Mouse (Mus musculus) limb, embryonic 13.5 days (tissue): ENCODE data around the gene Npnt. TPM values are rescaled to one million over a fixed set of nuclear protein-coding genes. Genes with fewer than 3 reads are reported as not detected.

ENCODE experiments used
- ATAC-seq: fragments of 200-750 bp; cut with Nextera tagmentation; 2 replicates; pipeline ENCODE4 v1.8.0; 2017; ENCODE audit warnings: low read depth, moderate number of reproducible peaks, moderate TSS enrichment; ENCODE audit not compliant: low FRiP score
- H3K27ac ChIP-seq: fragments of 300-500 bp; sonication (generic); 2 replicates; pipeline ENCODE4 v1.5.1; 2015; ENCODE audit warnings: inconsistent platforms, mild to moderate bottlenecking, moderate library complexity
- H3K27me3 ChIP-seq: fragments of 300-500 bp; sonication (generic); 2 replicates; pipeline ENCODE4 v1.6.1; 2015; ENCODE audit warnings: mild to moderate bottlenecking, inconsistent platforms
- H3K36me3 ChIP-seq: fragments of 300-500 bp; sonication (generic); 2 replicates; pipeline ENCODE4 v1.6.1; 2015; ENCODE audit warnings: inconsistent platforms, mild to moderate bottlenecking, moderate library complexity
- H3K4me1 ChIP-seq: fragments of 300-500 bp; sonication (generic); 2 replicates; pipeline ENCODE4 v1.6.1; 2015; ENCODE audit warnings: inconsistent platforms
- H3K4me2 ChIP-seq: fragments of 300-500 bp; sonication (generic); replicated peaks from 2 replicates; pipeline ENCODE4 v1.6.1; 2015; ENCODE audit warnings: inconsistent platforms, mild to moderate bottlenecking, moderate library complexity
- H3K4me3 ChIP-seq: fragments of 300-500 bp; sonication (generic); 2 replicates; pipeline ENCODE4 v1.5.1; 2015; ENCODE audit warnings: moderate library complexity, mild to moderate bottlenecking, inconsistent platforms
- H3K9ac ChIP-seq: fragments of 300-500 bp; sonication (generic); 2 replicates; pipeline ENCODE4 v1.6.1; 2015; ENCODE audit warnings: mild to moderate bottlenecking, inconsistent platforms
- H3K9me3 ChIP-seq: fragments of 300-500 bp; sonication (generic); 2 replicates; pipeline ENCODE4 v1.6.1; 2016; ENCODE audit warnings: inconsistent platforms
- WGBS: fragments of 180-500 bp; shearing (Covaris S2); methylation state at CpG from one replicate; pipeline ENCODE4 v1.1.7; 2015; 5-methylcytosine and 5-hydroxymethylcytosine counted together
- polyA plus RNA-seq: library from polyadenylated mRNA; unstranded; fragments of >200 nt; fragmentation: Nextera tagmentation; extraction: Ambion mirVana; gene quantifications from 2 replicates; pipeline ENCODE4 v1.2.1, GENCODE M21; 2015

Gene Npnt
- polyA plus RNA-seq, 1 experiment from 2014 or later, result 36.7 TPM

DNA sequence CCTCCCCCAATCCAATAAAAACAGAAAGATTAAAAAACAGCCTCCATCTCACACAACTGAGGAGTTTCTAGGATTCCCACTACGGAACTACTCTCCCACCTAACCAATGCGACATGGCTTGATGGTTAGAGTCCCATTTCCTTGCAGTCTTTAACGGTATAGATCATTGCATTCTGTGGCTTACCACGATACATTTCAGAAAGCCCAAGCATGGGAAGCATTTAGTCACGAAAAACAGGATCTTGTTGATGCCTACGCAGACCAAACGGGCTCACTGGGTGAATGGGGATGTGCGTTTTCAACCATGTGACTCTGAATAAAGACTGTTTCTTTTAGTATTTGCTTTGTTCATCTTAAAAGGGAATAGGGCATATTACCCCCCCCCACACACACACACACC is 85.1 kb downstream of the Npnt start:
- no peak overlapping the region for H3K4me2 ChIP-seq
- no peaks in the 10 kb centered on the region for H3K27me3 ChIP-seq
- no peak overlapping the region for H3K27ac ChIP-seq
- H3K9me3 ChIP-seq, result no peaks in the 10 kb centered on the region
- no peak overlapping the region for H3K9ac ChIP-seq
- H3K36me3 ChIP-seq, result no peaks in the 10 kb centered on the region
- no peak overlapping the region for H3K4me3 ChIP-seq
- WGBS, result 85% methylated on average over 8 of the region's 8 CpGs
- peaks cover 13% of the 10 kb centered on the region for H3K4me1 ChIP-seq
- ATAC-seq, result no peak

GRCm38 (mm10) chr3:132864329-132864919 is 85.7 kb downstream of the Npnt start:
- no peak overlapping the region for H3K9ac ChIP-seq
- peaks cover 19% of the 10 kb centered on the region for H3K4me1 ChIP-seq
- H3K27ac ChIP-seq, result no peak overlapping the region
- no peak overlapping the region for H3K4me2 ChIP-seq
- H3K9me3 ChIP-seq, result no peaks in the 10 kb centered on the region
- no peak for ATAC-seq
- H3K27me3 ChIP-seq, result no peaks in the 10 kb centered on the region
- no peaks in the 10 kb centered on the region for H3K36me3 ChIP-seq
- 69% methylated on average over 14 of the region's 14 CpGs for WGBS
- H3K4me3 ChIP-seq, result no peak overlapping the region

- Histone ChIP-seq H3K27me3 (no peaks in the 10 kb centered on the region), H3K4me3 (no peak overlapping the region), H3K4me1 (peaks cover 19% of the 10 kb centered on the region), H3K27ac (no peak overlapping the region), H3K4me2 (no peak overlapping the region), H3K9me3 (no peaks in the 10 kb centered on the region), H3K36me3 (no peaks in the 10 kb centered on the region), H3K9ac (no peak overlapping the region)
- 82% methylated on average over 13 of the region's 13 CpGs for WGBS
- ATAC-seq, result no peak
Measured at GRCm38 (mm10) chr3:132863843-132864242, 86.2 kb downstream of the Npnt start.

DNA sequence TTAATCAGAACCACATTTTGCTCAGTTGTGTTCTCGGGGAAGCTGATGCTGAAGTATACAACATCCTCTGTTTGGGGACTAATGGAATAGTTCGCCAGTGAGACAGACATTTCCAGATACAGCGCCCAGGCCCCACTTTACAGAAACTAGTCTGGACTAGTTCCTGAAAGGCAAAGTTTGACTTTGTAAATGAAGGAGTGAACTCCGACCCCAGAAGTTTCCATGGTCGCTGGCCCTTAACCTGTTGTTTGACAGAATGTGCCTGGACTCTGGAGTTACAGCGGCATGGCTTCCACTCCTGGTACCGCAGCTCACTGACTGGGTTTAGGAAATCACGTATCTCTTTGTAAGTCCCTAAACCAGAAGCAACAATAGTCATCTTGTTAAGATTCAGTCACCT is 89.3 kb downstream of the Npnt start:
- 52% methylated on average over 8 of the region's 8 CpGs for WGBS
- Histone ChIP-seq H3K4me1 (peaks cover 27% of the 10 kb centered on the region), H3K9ac (no peak overlapping the region), H3K4me3 (no peak overlapping the region), H3K27ac (no peak overlapping the region), H3K9me3 (no peaks in the 10 kb centered on the region), H3K27me3 (no peaks in the 10 kb centered on the region), H3K36me3 (no peaks in the 10 kb centered on the region), H3K4me2 (no peak overlapping the region)
- ATAC-seq, result no peak

- peaks cover 35% of the 10 kb centered on the region for H3K4me1 ChIP-seq
- ATAC-seq, result no peak
- WGBS, result 88% methylated on average over 7 of the region's 7 CpGs
- H3K27me3 ChIP-seq, result no peaks in the 10 kb centered on the region
- no peak overlapping the region for H3K9ac ChIP-seq
- no peaks in the 10 kb centered on the region for H3K9me3 ChIP-seq
- H3K27ac ChIP-seq, result no peak overlapping the region
- H3K4me2 ChIP-seq, result no peak overlapping the region
- H3K4me3 ChIP-seq, result no peak overlapping the region
- no peaks in the 10 kb centered on the region for H3K36me3 ChIP-seq
Measured at GRCm38 (mm10) chr3:132859573-132859972, 90.5 kb downstream of the Npnt start.

DNA sequence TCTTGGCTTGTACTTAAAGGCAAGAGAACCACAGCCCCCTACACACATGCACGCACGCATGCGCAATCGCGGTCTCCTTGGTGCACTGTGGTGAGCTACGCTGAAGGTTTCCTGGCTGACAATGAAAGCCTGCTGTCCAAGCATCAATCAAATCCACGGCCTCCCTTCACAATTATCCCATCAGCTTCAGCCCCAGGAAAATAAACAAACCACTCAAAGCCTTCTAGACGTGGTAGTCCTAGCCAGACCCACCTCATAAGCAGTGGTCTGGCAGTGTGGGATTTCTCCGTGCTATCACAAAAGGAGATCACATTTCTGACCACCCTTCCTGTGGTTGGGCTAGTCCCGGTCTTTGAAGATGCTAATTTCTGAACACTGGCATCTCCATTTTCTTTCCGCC is 91.2 kb downstream of the Npnt start:
- no peak overlapping the region for H3K27ac ChIP-seq
- ATAC-seq, result no peak

DNA sequence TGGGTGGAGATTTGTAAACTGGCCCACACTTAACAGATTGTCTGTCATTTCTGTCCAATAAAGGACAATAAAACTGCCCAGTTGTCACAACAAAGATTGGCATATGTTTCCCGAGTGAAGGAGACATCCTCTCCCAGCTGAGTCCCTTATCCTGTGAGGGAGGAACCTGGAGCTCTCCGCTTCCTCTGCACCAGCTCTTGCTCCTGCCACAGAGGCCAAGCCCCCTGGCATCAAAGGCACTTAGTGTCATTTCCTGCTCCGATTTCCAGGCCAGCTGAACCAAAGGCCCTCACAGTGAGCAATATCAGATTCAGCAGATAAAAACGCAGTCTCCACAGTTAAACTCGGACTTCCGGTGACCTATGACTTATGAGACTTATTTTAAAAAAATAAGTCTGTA is 93.4 kb downstream of the Npnt start:
- no peak for ATAC-seq
- 0 out of 2 replicates have a peak, but pooled peaks cover 5% of the 10 kb centered on the region for H3K27me3 ChIP-seq

More for the DNA sequence above, 91.2 kb downstream of the Npnt start:
- Histone ChIP-seq H3K4me3 (no peak overlapping the region), H3K4me2 (no peak overlapping the region), H3K4me1 (peaks cover 32% of the 10 kb centered on the region), H3K36me3 (no peaks in the 10 kb centered on the region), H3K9me3 (no peaks in the 10 kb centered on the region), H3K27me3 (0 out of 2 replicates have a peak, but pooled peaks cover 5% of the 10 kb centered on the region), H3K9ac (no peak overlapping the region)
- WGBS, result 67% methylated on average over 11 of the region's 11 CpGs

GRCm38 (mm10) chr3:132855458-132856212 is 94.5 kb downstream of the Npnt start:
- Histone ChIP-seq H3K4me3 (no peak overlapping the region), H3K36me3 (no peaks in the 10 kb centered on the region), H3K4me2 (0 out of 2 replicates have a peak overlapping the region, but pooled peaks have one; percentile 21), H3K27me3 (0 out of 2 replicates have a peak, but pooled peaks cover 5% of the 10 kb centered on the region), H3K27ac (no peak overlapping the region), H3K9me3 (no peaks in the 10 kb centered on the region), H3K9ac (no peak overlapping the region), H3K4me1 (peaks cover 41% of the 10 kb centered on the region)
- WGBS, result 62% methylated on average over 9 of the region's 9 CpGs
- peak; percentile 57; the same call in 1 of the 2 replicates for ATAC-seq

More for the DNA sequence above, 93.4 kb downstream of the Npnt start:
- Histone ChIP-seq H3K4me1 (peaks cover 44% of the 10 kb centered on the region), H3K4me3 (no peak overlapping the region), H3K36me3 (no peaks in the 10 kb centered on the region), H3K27ac (no peak overlapping the region), H3K9me3 (no peaks in the 10 kb centered on the region), H3K9ac (no peak overlapping the region), H3K4me2 (no peak overlapping the region)
- 46% methylated on average over 6 of the region's 6 CpGs for WGBS

- Histone ChIP-seq H3K36me3 (no peaks in the 10 kb centered on the region), H3K27ac (no peak overlapping the region), H3K4me2 (no peak overlapping the region), H3K9ac (no peak overlapping the region), H3K4me1 (peaks cover 33% of the 10 kb centered on the region), H3K4me3 (no peak overlapping the region), H3K9me3 (no peaks in the 10 kb centered on the region), H3K27me3 (0 out of 2 replicates have a peak, but pooled peaks cover 5% of the 10 kb centered on the region)
- WGBS, result 87% methylated on average over 9 of the region's 9 CpGs
- no peak for ATAC-seq
Measured at GRCm38 (mm10) chr3:132854271-132854670, 95.8 kb downstream of the Npnt start.

GRCm38 (mm10) chr3:132851841-132852728 is 98.0 kb downstream of the Npnt start:
- Histone ChIP-seq H3K4me3 (no peak overlapping the region), H3K27ac (peak overlapping the region; percentile 67), H3K36me3 (no peaks in the 10 kb centered on the region), H3K9me3 (no peaks in the 10 kb centered on the region), H3K27me3 (0 out of 2 replicates have a peak, but pooled peaks cover 5% of the 10 kb centered on the region), H3K4me2 (peak overlapping the region; percentile 46), H3K9ac (no peak overlapping the region), H3K4me1 (peaks cover 33% of the 10 kb centered on the region)
- ATAC-seq, result peak; percentile 79
- 44% methylated on average over 28 of the region's 28 CpGs for WGBS

DNA sequence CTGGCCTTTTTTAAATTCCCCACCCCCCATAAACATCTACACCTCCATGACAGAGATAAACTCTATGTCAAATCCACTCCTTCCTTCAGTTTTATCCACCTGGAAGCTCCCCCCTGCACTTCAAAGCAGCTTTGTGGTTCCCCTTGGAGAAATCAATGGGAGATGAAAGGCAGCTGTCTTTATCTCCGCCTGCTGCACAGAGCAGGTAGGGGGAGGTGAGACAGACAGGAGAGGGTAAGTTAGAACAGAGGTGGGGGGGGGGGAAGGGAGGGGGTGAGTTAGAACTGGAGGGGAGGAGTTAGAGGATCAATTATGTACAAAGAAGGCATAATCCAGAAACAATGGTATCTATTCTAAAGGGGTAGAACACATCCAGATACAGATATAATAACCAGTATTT is 98.7 kb downstream of the Npnt start:
- no peaks in the 10 kb centered on the region for H3K9me3 ChIP-seq
- 0 out of 2 replicates have a peak, but pooled peaks cover 5% of the 10 kb centered on the region for H3K27me3 ChIP-seq
- H3K4me3 ChIP-seq, result no peak overlapping the region
- H3K36me3 ChIP-seq, result no peaks in the 10 kb centered on the region
- WGBS, result 26% methylated on average over 1 of the region's 1 CpGs
- H3K4me1 ChIP-seq, result peaks cover 29% of the 10 kb centered on the region
- H3K9ac ChIP-seq, result no peak overlapping the region
- H3K27ac ChIP-seq, result no peak overlapping the region
- H3K4me2 ChIP-seq, result no peak overlapping the region
- ATAC-seq, result no peak

GRCm38 (mm10) chr3:132850431-132850830 is 99.7 kb downstream of the Npnt start:
- Histone ChIP-seq H3K4me3 (no peak overlapping the region), H3K9me3 (no peaks in the 10 kb centered on the region), H3K4me1 (peaks cover 21% of the 10 kb centered on the region), H3K4me2 (no peak overlapping the region), H3K27me3 (0 out of 2 replicates have a peak, but pooled peaks cover 5% of the 10 kb centered on the region), H3K9ac (no peak overlapping the region), H3K27ac (no peak overlapping the region), H3K36me3 (no peaks in the 10 kb centered on the region)
- no peak for ATAC-seq
- 88% methylated on average over 2 of the region's 2 CpGs for WGBS
